Mouse (Mus musculus) testis, adult 2 months (tissue): ENCODE results near the gene 4930407I10Rik.

Source experiments
- CTCF ChIP-seq: fragments of 200-500 bp; IDR thresholded peaks from 2 replicates; pipeline ENCODE4 v1.5.1; 2012; ENCODE audit warnings: low read depth, mild to moderate bottlenecking, inconsistent platforms, low read length, moderate library complexity; ENCODE audit not compliant: control insufficient read depth, insufficient read depth, insufficient replicate concordance
- POLR2A ChIP-seq: fragments of 200-500 bp; IDR thresholded peaks from 2 replicates; pipeline ENCODE4 v1.6.1; 2012; ENCODE audit warnings: low read depth, mild to moderate bottlenecking, inconsistent platforms, low read length, moderate library complexity; ENCODE audit not compliant: control insufficient read depth

DNA sequence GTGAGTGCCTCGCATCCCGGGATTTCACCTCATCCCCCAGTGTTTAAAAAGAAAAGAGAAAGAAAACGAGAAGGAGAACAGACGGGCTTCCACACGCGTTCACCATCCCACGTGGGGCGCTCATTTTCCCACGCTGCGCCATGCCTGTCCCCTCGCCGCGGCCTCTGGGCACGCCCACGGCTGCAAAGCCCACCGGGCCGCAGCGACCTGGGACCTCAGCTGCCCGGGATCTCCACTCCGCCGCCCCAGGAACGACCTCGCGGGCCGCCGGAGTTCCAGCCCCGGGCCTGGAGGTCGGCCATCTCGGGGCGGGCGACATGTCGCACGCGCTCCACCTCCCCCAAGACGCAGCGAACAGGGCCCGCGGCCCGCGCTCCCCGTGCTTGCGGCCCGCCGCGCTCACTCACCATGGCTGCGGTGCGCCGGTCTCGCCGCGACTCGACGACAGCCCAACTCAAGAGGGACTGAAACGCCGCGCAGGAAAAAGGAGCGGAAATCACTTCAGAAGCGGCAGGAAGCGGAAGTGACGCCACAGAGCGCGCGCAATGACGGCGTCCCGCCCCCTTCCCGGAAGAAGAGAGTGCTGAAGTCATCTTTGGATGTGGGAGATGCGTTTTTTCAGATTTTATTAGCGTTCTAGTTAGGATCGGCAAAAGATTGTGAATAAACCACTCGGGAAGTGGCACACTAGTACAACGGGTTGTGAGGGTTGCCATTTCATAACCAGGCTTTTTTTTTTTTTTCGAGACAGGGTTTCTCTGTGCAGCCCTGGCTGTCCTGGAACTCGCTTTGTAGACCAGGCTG, 11.7 kb upstream of the 4930407I10Rik start, which contains the start of gene Snu13:
- TF ChIP-seq CTCF (no peak), POLR2A (peak; percentile 86)
